Mouse (Mus musculus): ENCODE measurements around the gene Olfr1428.
"Not testable (repeated sequence)": the region's sequence is repeated elsewhere in the genome, so short reads cannot be mapped to it uniquely, and the experiment has no call there.

Olfr1428 gene

GRCm38 (mm10) chr19:12115797-12116196 is at the start of gene Olfr1428:
Gene Olfr1428 (minus strand): TSS chr19:12115897.
- no peak for DNase-seq (ENCODE audit: low spot score in 2 of 2)

GRCm38 (mm10) chr19:12145452-12145851 is 29.8 kb upstream of the Olfr1428 start:
- DNase-seq (ENCODE audit: low spot score in 2 of 2), result no peak

DNA sequence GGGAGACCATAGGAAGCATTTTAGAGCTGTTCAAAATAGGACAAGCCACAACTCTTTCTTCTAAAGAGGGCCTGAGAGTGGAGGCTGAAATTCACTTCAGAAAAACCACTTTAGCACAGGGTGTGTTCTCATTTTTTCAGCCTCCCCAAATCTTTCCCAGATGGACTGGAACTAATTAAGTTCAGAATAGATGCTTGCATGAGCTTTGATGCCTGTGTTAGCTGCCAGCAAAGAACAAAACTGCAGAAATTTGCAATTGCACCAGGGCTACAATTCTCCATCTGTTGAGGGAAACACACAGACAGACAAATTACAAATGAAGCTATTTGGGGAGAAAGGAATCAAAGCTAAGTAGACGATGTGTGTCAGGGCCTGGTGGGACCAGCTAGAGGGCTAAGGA is 27.7 kb upstream of the Olfr1428 start:
- DNase-seq (ENCODE audit: low spot score in 2 of 2), result no peak

- no peak for DNase-seq (ENCODE audit: low spot score in 2 of 2)
These were observed 18.6 kb upstream of the Olfr1428 start for GRCm38 (mm10) chr19:12134289-12134688.

DNA sequence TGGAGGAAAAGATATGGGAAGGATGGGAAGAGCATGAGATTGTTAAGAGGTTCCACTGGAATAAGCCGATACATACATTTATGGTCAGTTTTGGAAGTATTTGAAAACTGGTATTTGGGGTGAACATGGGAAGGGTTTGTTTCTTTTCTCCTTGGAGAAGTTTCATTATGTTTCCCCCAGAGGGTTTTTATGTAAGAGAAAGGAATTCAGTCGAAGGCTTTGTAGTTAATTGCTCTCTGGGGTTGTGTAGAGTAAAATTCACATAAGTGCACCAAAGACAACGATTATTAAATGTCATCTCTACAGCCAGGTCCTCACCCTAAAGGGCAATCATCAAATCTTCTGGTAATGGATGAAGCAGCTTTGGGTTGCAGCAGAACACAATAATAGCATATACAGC is 7.4 kb upstream of the Olfr1428 start, which contains the start of gene Olfr76:
Gene Olfr76 (minus strand): TSS at position 101 of the 400 bp plus-strand sequence.
- DNase-seq (ENCODE audit: low spot score in 2 of 2), result no peak

- no peak for DNase-seq (ENCODE audit: low spot score in 2 of 2)
These were observed 767 bp upstream of the Olfr1428 start for GRCm38 (mm10) chr19:12116464-12116863.

DNA sequence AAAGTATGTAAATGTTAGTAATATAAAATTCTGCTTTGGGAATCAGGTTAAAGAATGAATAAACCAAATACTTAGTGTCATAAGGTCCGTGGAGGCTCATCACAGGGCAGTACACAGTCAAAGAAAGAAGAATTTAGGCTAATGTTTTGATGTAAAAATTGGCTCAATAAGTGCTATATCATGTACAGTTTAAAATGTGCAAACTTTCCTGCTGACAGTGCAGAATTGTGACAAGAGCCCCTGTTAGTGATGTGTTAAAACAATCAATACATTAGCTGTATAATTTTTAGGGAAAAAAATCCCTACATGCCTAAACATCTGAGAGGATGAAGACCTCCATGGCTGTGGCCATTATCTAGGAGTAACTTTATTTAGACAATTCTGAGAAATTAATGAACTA is 1.9 kb downstream of the Olfr1428 start:
- no peak for DNase-seq (ENCODE audit: low spot score in 2 of 2)

GRCm38 (mm10) chr19:12104541-12104940 is 11.2 kb downstream of the Olfr1428 start:
- DNase-seq (ENCODE audit: low spot score in 2 of 2), result no peak

DNA sequence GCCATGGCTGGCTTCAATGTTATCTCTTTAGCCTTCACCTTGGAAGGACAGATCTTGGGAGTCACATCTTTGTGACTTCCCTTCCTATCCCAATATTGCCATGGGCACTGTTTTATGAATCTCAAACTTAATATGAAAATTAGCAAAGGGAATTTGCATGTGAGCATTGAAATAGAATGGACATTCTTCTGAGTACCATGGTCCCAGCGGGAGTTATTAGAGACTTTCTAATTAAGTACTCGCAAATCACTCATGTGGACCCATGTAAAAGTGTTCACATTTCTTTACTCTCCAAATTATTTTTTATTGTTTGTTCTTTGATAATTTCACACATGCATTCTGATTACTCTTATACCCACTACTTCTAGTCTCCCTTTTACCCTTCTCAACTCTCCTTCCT is 12.5 kb downstream of the Olfr1428 start, which contains the start of gene Olfr1427:
Gene Olfr1427 (minus strand): TSS at position 101 of the 400 bp plus-strand sequence.
- no peak for DNase-seq (ENCODE audit: low spot score in 2 of 2)

GRCm38 (mm10) chr19:12091913-12092312 is 23.8 kb downstream of the Olfr1428 start, which contains the start of gene Olfr1426:
Gene Olfr1426 (minus strand): TSS chr19:12092013.
- DNase-seq (ENCODE audit: low spot score in 2 of 2), result no peak

DNA sequence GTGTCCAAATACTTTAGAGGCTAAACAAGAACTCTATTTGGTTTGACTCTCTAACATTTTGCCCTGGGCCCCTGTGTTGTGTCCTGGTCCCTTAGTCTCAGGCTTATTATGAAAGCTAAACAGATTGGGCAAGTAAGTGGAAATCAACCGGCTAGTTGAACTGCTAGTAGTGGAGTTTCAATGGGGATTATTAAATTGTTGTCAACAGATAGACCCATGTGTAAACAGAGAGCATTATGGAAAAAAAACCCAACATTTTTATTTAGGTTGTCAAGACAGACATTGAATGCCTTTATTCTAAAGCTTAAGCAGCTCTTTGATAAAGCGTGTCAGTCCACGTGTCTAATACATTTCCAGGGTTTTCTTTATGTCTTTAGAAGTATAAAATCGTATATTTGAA is 38.1 kb downstream of the Olfr1428 start, which contains the start of gene Olfr1425:
Gene Olfr1425 (minus strand): TSS at position 101 of the 400 bp plus-strand sequence.
- DNase-seq (ENCODE audit: low spot score in 2 of 2), result not testable (repeated sequence)

GRCm38 (mm10) chr19:12069546-12069945 is 46.2 kb downstream of the Olfr1428 start:
- not testable (repeated sequence) for DNase-seq (ENCODE audit: low spot score in 2 of 2)

DNA sequence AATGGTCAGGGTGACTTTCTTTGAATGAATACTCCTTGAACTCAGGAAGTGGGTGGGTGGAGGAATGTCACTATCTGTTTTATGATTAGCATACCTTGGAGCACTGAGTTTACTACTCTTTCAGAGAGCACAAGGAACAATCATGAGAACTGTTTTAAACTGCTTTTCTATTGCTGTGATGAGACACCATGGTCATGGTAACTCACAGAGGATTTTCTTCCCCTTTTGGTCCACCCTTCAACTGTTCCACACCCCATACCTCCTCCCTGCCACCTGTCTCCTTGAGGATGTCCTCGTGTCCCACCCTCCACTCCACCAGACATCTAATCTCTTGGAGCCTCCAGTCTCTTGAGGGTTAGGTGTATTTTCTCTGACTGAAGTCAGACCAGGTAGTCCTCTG is 47.9 kb downstream of the Olfr1428 start:
- not testable (repeated sequence) for DNase-seq (ENCODE audit: low spot score in 2 of 2)

- not testable (repeated sequence) for DNase-seq (ENCODE audit: low spot score in 2 of 2)
These were observed 53.1 kb downstream of the Olfr1428 start, which contains the start of gene Olfr1424 for GRCm38 (mm10) chr19:12062582-12062981. Gene Olfr1424 (minus strand): TSS chr19:12062682.
